Mouse (Mus musculus): ENCODE measurements at regions not wholly inside any gene's neighbourhood (a gene's known extent, or its start where the extent isn't known, plus 50 kb on each side); places are given as distances from the start of the nearest gene placed in this dataset.

GRCm38 (mm10) chr19:21918113-21918512 is 140.0 kb downstream of the Cemip2 start:
- TF ChIP-seq CTCF (IDR thresholded peaks at IDR 0.05; ENCODE audit: low read depth) (no peak), EP300 (IDR thresholded peaks at IDR 0.05; ENCODE audit: low read depth) (no peak)

Measured in liver, postnatal 0 days (tissue).